Comparison of ENCODE assay signal across 9 mouse cellular contexts in the genomic region with DNA sequence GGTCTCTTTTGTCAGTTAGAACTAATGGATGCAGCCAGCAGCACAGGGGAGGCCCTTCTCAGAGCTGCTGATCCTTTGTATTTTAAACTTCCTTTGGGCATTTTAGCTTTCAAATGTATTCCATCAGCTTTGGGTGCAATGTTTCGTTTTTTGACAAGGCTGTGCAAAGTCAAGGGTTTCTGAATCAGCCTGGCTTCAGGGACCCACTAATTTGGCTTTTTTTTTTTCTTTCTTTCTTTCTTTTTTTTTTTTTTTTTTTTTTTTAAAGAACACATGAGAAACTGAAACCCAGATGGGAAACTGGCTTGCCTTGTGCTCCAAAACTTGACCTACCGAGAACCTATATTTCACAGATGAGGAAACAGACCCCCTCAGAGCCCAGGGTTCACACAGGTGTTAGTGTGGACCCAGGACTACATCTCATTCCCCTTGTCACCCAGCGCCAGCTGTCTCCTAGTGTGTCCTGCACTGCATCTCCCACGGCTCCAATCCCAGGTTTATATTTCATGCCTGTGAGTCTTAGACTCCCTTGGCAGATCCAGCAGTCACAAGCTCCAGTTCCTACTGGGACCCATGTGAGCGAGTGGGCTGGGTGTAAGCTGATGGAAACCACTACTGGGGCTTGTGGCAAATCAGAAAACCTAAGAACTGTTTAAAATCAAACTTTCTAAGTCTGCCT. TPM values are rescaled to one million over a fixed set of nuclear protein-coding genes. Genes with fewer than 3 reads are reported as not detected.
DNase-seq lines count a peak whose midpoint lies in the region; ATAC-seq and TF ChIP-seq lines count a peak whose summit lies in the region.
"Had no signal": no experiment of that assay in that cellular context is flagged by ENCODE, and none has a peak within 500 bp of the region (broad histone marks: within the 10 kb centered on the region; RNA-seq: fewer than 3 reads in every experiment).

No protein-coding gene starts in this region.

- no peak for DNase-seq in forebrain, embryonic 10.5 days (ENCODE audit: extremely low spot score, low spot score)
- DNase-seq in forebrain, embryonic 14.5 days (ENCODE audit: low spot score) = no peak
- DNase-seq in A20 (ENCODE audit: low read depth, low spot score) = peak; percentile 20
- peak; percentile 88 for DNase-seq in fibroblast of lung, adult 2 months (ENCODE audit: low read depth)
- DNase-seq in retina, postnatal 1 day = no peak
- no peak for DNase-seq in forebrain, postnatal 0 days

- no peak overlapping the region for H3K4me3 ChIP-seq in forebrain, embryonic 10.5 days
- no peak overlapping the region for H3K4me3 ChIP-seq in forebrain, embryonic 14.5 days (ENCODE audit: low read depth, low read length)
- no peak overlapping the region for H3K4me3 ChIP-seq in limb, embryonic 12.5 days (replicated peaks)
- no peak overlapping the region for H3K4me3 ChIP-seq in forebrain, postnatal 0 days (ENCODE audit: low read depth, low read length)
- H3K4me3 ChIP-seq: erythroblast, embryonic 14.5 days had no signal

- TF ChIP-seq CTCF in forebrain, postnatal 0 days (IDR thresholded peaks at IDR 0.05; ENCODE audit: low read depth) = no peak

- H3K4me2 ChIP-seq in forebrain, embryonic 14.5 days (ENCODE audit: low read length) = no peak overlapping the region
- H3K4me2 ChIP-seq in limb, embryonic 12.5 days = peak overlapping the region; percentile 21; the same call in 1 of the 2 replicates
- no peak overlapping the region for H3K4me2 ChIP-seq in forebrain, postnatal 0 days (ENCODE audit: low read depth)

- peak overlapping the region; percentile 48; the same call in 1 of the 2 replicates for H3K27ac ChIP-seq in forebrain, embryonic 10.5 days
- no peak overlapping the region for H3K27ac ChIP-seq in forebrain, embryonic 14.5 days (ENCODE audit: low read depth, low read length)
- peak overlapping the region; percentile 76 for H3K27ac ChIP-seq in limb, embryonic 12.5 days
- H3K27ac ChIP-seq in forebrain, postnatal 0 days (ENCODE audit: low read depth, low read length) = no peak overlapping the region

- no peaks in the 10 kb centered on the region for H3K9me3 ChIP-seq in forebrain, embryonic 10.5 days
- no peaks in the 10 kb centered on the region for H3K9me3 ChIP-seq in forebrain, embryonic 14.5 days (replicated peaks; ENCODE audit: control insufficient read depth, low read length)
- no peaks in the 10 kb centered on the region for H3K9me3 ChIP-seq in limb, embryonic 12.5 days
- no peaks in the 10 kb centered on the region for H3K9me3 ChIP-seq in forebrain, postnatal 0 days (ENCODE audit: low read length)

- no peak for ATAC-seq in forebrain, embryonic 14.5 days
- ATAC-seq in limb, embryonic 12.5 days (ENCODE audit: insufficient number of reproducible peaks, insufficient read depth, low FRiP score, low TSS enrichment, low read depth) = peak; percentile 92
- no peak for ATAC-seq in CD4-positive, CD25-positive, alpha-beta regulatory T cell, adult 4 months
- no peak for ATAC-seq in forebrain, postnatal 0 days

- H3K9ac ChIP-seq in forebrain, embryonic 14.5 days (ENCODE audit: low read length) = no peak overlapping the region
- H3K9ac ChIP-seq in limb, embryonic 12.5 days (replicated peaks) = no peak overlapping the region
- H3K9ac ChIP-seq in forebrain, postnatal 0 days = no peak overlapping the region

- no peaks in the 10 kb centered on the region for H3K36me3 ChIP-seq in forebrain, embryonic 10.5 days (replicated peaks)
- no peaks in the 10 kb centered on the region for H3K36me3 ChIP-seq in forebrain, embryonic 14.5 days (ENCODE audit: control insufficient read depth, insufficient read depth, low read length)
- H3K36me3 ChIP-seq in limb, embryonic 12.5 days = no peaks in the 10 kb centered on the region
- H3K36me3 ChIP-seq in forebrain, postnatal 0 days (ENCODE audit: insufficient read depth) = no peaks in the 10 kb centered on the region

- H3K27me3 ChIP-seq in forebrain, embryonic 10.5 days (ENCODE audit: poor library complexity, severe bottlenecking) = no peaks in the 10 kb centered on the region
- no peaks in the 10 kb centered on the region for H3K27me3 ChIP-seq in forebrain, embryonic 14.5 days (replicated peaks; ENCODE audit: control insufficient read depth, insufficient read depth, low read length)
- H3K27me3 ChIP-seq in limb, embryonic 12.5 days = no peaks in the 10 kb centered on the region
- no peaks in the 10 kb centered on the region for H3K27me3 ChIP-seq in forebrain, postnatal 0 days (ENCODE audit: insufficient read depth, low read length)

- H3K4me1 ChIP-seq in forebrain, embryonic 10.5 days = peaks cover 16% of the 10 kb centered on the region
- peaks cover 4% of the 10 kb centered on the region; the same call in 1 of the 2 replicates for H3K4me1 ChIP-seq in forebrain, embryonic 14.5 days (ENCODE audit: control insufficient read depth, insufficient read depth, low read length)
- H3K4me1 ChIP-seq in limb, embryonic 12.5 days (replicated peaks) = peaks cover 25% of the 10 kb centered on the region
- H3K4me1 ChIP-seq in forebrain, postnatal 0 days (ENCODE audit: insufficient read depth) = no peaks in the 10 kb centered on the region

- 38% methylated on average over 5 of the region's 5 CpGs for WGBS in forebrain, embryonic 10.5 days
- 42% methylated on average over 5 of the region's 5 CpGs for WGBS in forebrain, embryonic 14.5 days
- 17% methylated on average over 5 of the region's 5 CpGs for WGBS in limb, embryonic 12.5 days
- 38% methylated on average over 5 of the region's 5 CpGs for WGBS in forebrain, postnatal 0 days

RNA-seq across cellular contexts. Expression of a gene that starts 26.4 kb away (rescaled TPM):
- 2.9 and 3.3 TPM in 2 replicates for polyA plus RNA-seq in forebrain, embryonic 10.5 days (2016; fragmentation: Nextera tagmentation; extraction: Ambion mirVana)
- polyA plus RNA-seq in forebrain, embryonic 14.5 days (2014; fragmentation: Nextera tagmentation; extraction: Ambion mirVana) = 4.4 and 4.7 TPM in 2 replicates
- 19.6 and 23.7 TPM in 2 replicates for polyA plus RNA-seq in limb, embryonic 12.5 days (2016; fragmentation: Nextera tagmentation; extraction: Ambion mirVana)
- polyA plus RNA-seq in CD4-positive, CD25-positive, alpha-beta regulatory T cell, adult 4 months (2017; shearing (Covaris generic)) = under 1 TPM; 0.13 to 0.16 TPM
- 28.3 and 30.6 TPM in 2 replicates for total RNA-seq in forebrain, postnatal 0 days (2014; rRNA removed)
- 5.5 and 9.2 TPM in 2 replicates for polyA plus RNA-seq in forebrain, postnatal 0 days (2015; fragmentation: Nextera tagmentation; extraction: Ambion mirVana)
- polyA plus RNA-seq: erythroblast, embryonic 14.5 days had no signal

Comparison
In these comparisons a context has a peak if more than half of its experiments do, and no peak if none do; other contexts are left out.
1. H3K27ac ChIP-seq: peak in forebrain, embryonic 10.5 days (single experiment) and limb, embryonic 12.5 days (single experiment); none in forebrain, embryonic 14.5 days (single experiment) and forebrain, postnatal 0 days (single experiment).
2. DNase-seq: peak in A20 (single experiment) and fibroblast of lung, adult 2 months (single experiment); none in forebrain, embryonic 10.5 days (single experiment), forebrain, embryonic 14.5 days (single experiment), retina, postnatal 1 day (single experiment) and forebrain, postnatal 0 days (single experiment).